Mouse (Mus musculus) brain, adult 10 weeks (tissue): Measurements from ENCODE around the gene Phb2. TPM values are rescaled to one million over a fixed set of nuclear protein-coding genes. Genes with fewer than 3 reads are reported as not detected.

Experiments used
- polyA plus RNA-seq: library from polyadenylated mRNA; stranded (reverse); fragments of 350-450 nt; fragmentation: Illumina TruSeq; extraction: RNeasy Lipid Tissue Mini Kit (QIAGEN cat#74804); gene quantifications from one replicate; pipeline ENCODE4 v1.2.3, GENCODE M21; 2015; ENCODE audit warnings: low read depth, low replicate concordance

The Phb2 gene
- polyA plus RNA-seq: 127 TPM

GRCm38 (mm10) chr6:124711824-124712782 is at the start of gene Phb2, which contains the start of gene Emg1:
Phb2 (plus strand) TSS chr6:124712336.
Emg1 (minus strand) TSS chr6:124712178.

GRCm38 (mm10) chr6:124662477-124663423 is 49.4 kb upstream of the Phb2 start, which contains the start of gene Lpcat3:
Lpcat3 (plus strand) TSS chr6:124663027.

GRCm38 (mm10) chr6:124738511-124739023 is 26.4 kb downstream of the Phb2 start, which contains the start of gene Ptpn6:
Ptpn6 (minus strand) TSS chr6:124738714.

GRCm38 (mm10) chr6:124740888-124741761 is 29.0 kb downstream of the Phb2 start, which contains the start of gene Grcc10:
Grcc10 (minus strand) TSS chr6:124741374.

GRCm38 (mm10) chr6:124755831-124756595 is 43.9 kb downstream of the Phb2 start, which contains the start of the genes Gm45234 and Atn1:
Gm45234 (minus strand) TSS chr6:124756021.
Atn1 (minus strand) TSS chr6:124756524.

Other genes starting within 250 kb of the Phb2 start
- gene Clstn3, start 247.5 kb upstream of the Phb2 start, polyA plus RNA-seq: 222 TPM
- 0.61 TPM for gene C1rl, start 219.2 kb upstream of the Phb2 start, polyA plus RNA-seq
- 2.5 TPM for gene C1ra, start 199.9 kb upstream of the Phb2 start, polyA plus RNA-seq
- gene C1s1, start 170.0 kb upstream of the Phb2 start, polyA plus RNA-seq: 2.0 TPM
- not detected for gene C1rb, start 142.0 kb upstream of the Phb2 start, polyA plus RNA-seq
- gene C1s2, start 76.3 kb upstream of the Phb2 start, polyA plus RNA-seq: 0.16 TPM
- gene Lpcat3, start 49.3 kb upstream of the Phb2 start, polyA plus RNA-seq: 21.0 TPM
- gene Emg1, start 158 bp upstream of the Phb2 start, polyA plus RNA-seq: 72.4 TPM
- gene Ptpn6, start 26.4 kb downstream of the Phb2 start, polyA plus RNA-seq: 7.4 TPM
- gene Grcc10, start 29.0 kb downstream of the Phb2 start, polyA plus RNA-seq: 262 TPM
- gene Gm45234, start 43.7 kb downstream of the Phb2 start, polyA plus RNA-seq: not detected
- 71.6 TPM for gene Atn1, start 44.2 kb downstream of the Phb2 start, polyA plus RNA-seq
- 1,006 TPM for gene Eno2, start 57.3 kb downstream of the Phb2 start, polyA plus RNA-seq
- gene Lrrc23, start 67.4 kb downstream of the Phb2 start, polyA plus RNA-seq: 8.6 TPM
- gene Spsb2, start 96.3 kb downstream of the Phb2 start, polyA plus RNA-seq: 3.1 TPM
- 974 TPM for gene Tpi1, start 102.0 kb downstream of the Phb2 start, polyA plus RNA-seq
- 163 TPM for gene Usp5, start 117.1 kb downstream of the Phb2 start, polyA plus RNA-seq
- gene Cdca3, start 117.2 kb downstream of the Phb2 start, polyA plus RNA-seq: 1.8 TPM
- 0.33 TPM for gene Gnb3, start 127.9 kb downstream of the Phb2 start, polyA plus RNA-seq
- 32.1 TPM for gene P3h3, start 145.4 kb downstream of the Phb2 start, polyA plus RNA-seq
- gene Gpr162, start 151.6 kb downstream of the Phb2 start, polyA plus RNA-seq: 147 TPM
- 8.6 TPM for gene Cd4, start 175.9 kb downstream of the Phb2 start, polyA plus RNA-seq
- 5.8 TPM for gene Lag3, start 199.4 kb downstream of the Phb2 start, polyA plus RNA-seq
- gene Ptms, start 207.8 kb downstream of the Phb2 start, polyA plus RNA-seq: 1,005 TPM
- gene Mlf2, start 219.1 kb downstream of the Phb2 start, polyA plus RNA-seq: 658 TPM